Mouse (Mus musculus) E14TG2a.4 (cell line): ENCODE results near the gene Sdk2.

ENCODE experiments used
- CTCF ChIP-seq: conservative IDR thresholded peaks from 2 replicates; pipeline ENCODE4 v1.5.1; 2014; ENCODE audit warnings: low read length
- NANOG ChIP-seq: IDR thresholded peaks from 2 replicates; pipeline ENCODE4 v1.6.1; 2014; ENCODE audit warnings: borderline replicate concordance, low read length, mixed read lengths
- POU5F1 ChIP-seq: IDR thresholded peaks from 2 replicates; pipeline ENCODE4 v1.6.1; 2014; ENCODE audit warnings: low read length, borderline replicate concordance

DNA sequence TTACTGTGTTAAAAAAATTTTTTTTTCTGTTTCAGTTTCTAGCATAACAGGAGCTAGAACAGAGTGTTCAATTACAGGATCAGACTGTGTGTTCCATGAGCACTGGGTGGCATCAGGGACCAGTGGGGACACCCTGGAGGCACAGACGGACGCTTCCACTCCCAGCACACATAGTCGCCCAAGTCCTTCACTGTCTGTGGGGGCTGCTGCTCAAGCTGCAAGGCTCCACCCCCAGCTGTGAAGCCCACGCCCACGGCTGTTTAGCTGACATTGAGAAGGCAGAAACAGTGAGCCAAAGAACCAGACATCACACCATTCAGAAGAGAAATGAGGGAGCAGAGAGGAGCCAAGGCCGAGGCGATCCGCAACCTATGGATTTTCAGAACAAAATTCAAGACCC is 3.3 kb upstream of the Sdk2 start:
- TF ChIP-seq CTCF (no peak), NANOG (no peak), POU5F1 (no peak)
